Mouse (Mus musculus): ENCODE measurements at regions not wholly inside any gene's neighbourhood (a gene's known extent, or its start where the extent isn't known, plus 50 kb on each side); places are given as distances from the start of the nearest gene placed in this dataset.

DNA sequence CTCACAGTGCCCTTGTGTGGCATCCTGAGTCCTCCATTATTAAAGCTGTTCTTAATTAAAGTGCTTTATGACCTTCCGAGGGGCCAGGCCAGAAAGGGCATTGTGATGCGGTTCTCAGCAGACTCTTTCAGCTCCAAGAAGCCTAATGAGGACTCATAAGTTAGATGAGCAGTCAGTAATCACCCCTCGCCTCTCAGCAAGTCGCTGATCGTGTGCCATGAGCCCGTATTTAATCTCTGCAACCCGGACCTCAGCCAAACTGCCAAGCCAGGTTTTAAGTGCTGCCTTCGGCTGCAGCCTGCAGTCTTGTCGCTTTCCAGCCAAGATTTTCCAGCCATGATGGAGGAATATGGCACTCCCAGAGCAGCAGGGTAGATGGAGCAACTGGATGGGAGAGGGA is 56.1 kb upstream of the Rbfox1 start:
- no peak for DNase-seq

- DNase-seq = no peak
Measured at GRCm38 (mm10) chr16:5823316-5823715, 61.8 kb upstream of the Rbfox1 start.

DNA sequence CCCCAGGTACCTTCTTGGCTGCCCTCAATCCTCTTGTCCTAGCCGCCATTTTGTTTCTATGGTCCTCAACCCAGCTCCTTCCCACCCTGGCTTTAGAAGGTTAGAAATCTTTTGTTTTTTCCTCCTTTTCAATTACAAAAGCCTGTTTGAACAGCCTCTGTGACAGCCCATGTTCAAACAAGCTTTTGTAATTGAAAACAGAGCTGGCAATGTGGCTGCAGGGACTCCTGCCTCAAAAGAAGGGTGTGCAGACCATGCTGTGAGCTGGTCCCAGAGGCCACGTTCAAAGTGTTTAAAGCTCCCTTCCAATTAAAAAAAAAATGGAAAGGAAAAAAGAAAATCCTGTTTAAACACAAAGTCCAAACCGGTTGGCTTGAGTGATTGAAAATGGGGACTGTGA is 68.0 kb upstream of the Rbfox1 start:
- no peak for DNase-seq

DNA sequence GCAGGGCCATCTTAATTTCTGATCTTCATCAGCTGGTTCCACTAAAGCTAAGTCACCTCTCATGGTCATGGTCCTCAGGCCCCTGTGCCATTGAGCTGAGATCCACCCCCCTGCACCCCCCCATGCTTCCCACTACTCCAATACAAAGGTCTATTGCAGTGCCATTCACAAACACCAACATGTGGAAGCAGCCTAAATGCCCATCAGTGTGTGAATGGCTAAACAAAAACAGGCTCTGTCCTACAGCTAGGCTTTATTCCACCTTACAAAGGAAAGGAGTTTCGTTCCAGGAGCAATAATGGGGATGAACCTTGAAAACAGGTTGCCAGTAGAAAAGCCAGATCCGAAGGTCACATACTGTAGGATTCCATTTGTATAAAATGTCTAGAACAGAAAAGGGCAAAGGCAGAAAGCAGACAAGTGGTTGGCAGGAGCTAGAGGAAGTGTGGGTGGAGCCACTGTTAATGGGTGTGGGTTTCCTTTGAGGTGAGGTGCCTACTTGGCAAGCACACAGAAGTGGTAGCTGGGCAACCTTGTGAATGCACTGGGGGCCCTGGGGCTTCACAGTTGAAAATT is 72.8 kb upstream of the Rbfox1 start:
- no peak for DNase-seq

GRCm38 (mm10) chr16:5811654-5811992 is 73.5 kb upstream of the Rbfox1 start:
- no peak for DNase-seq

- no peak for DNase-seq
Measured at GRCm38 (mm10) chr16:5810986-5811653, 74.0 kb upstream of the Rbfox1 start.

- DNase-seq = no peak
Measured at GRCm38 (mm10) chr16:5798188-5798587, 87.0 kb upstream of the Rbfox1 start.

GRCm38 (mm10) chr16:5792216-5792615 is 92.9 kb upstream of the Rbfox1 start:
- DNase-seq = no peak

DNA sequence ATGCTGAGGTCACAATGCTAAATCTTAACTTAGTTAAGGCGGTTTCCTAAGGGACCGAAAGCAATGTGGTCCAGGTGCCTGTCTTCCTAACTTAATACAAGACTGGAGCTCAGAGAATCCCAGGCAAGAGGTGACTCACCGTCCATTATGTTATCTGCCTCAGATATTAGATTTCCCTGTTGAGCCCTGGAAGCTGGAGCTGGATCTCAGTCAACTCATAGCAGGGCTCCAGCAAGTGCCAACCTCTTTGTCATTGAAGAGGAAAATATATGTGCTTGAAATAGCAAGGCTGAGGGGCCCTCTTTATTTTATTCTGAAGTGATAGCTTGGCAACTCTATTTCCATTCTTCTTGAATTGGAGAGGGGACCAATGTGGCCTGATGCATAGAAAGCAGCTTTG is 95.0 kb upstream of the Rbfox1 start:
- DNase-seq = no peak

DNA sequence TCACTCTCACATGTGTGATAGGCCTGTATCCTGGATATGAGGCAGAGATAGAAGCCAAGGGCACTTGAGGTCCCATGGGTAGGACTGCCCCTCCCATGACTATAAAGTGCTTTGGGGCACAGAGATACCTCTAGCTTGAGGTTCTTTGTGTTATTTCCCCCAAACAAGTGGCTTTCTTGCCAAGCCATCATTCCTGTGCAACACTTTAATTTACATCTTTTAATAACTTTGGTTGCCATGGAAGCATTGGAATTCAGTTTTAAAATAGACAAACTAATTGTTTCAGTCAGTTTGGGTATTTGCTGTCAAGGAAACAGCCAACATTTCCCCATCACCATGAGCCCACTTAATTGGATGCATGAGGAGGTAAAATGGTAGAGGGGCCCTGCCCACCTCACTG is 97.9 kb upstream of the Rbfox1 start:
- DNase-seq = no peak

GRCm38 (mm10) chr16:5766771-5767421 is 118.3 kb upstream of the Rbfox1 start:
- no peak for DNase-seq

DNA sequence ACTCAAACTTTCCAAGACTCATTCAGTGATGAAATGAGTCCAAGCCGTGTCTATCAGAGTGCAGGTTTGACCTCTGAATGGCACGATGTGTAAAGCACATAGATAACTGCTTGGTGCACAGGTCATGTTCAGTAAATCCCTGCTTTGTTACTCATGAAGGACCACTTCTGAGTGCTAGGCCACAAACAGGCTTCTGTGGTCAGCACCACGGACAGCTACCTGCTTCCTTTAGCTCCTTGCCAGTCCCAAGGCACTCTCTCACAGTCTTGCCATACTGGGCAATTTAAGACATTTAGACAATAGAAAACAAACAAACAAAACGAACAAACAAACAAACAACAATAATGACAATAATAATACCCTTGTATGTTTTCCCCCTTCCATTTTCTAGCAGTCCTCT is 120.0 kb upstream of the Rbfox1 start:
- no peak for DNase-seq

- no peak for DNase-seq
Measured at GRCm38 (mm10) chr16:5760821-5761220, 124.3 kb upstream of the Rbfox1 start.

DNA sequence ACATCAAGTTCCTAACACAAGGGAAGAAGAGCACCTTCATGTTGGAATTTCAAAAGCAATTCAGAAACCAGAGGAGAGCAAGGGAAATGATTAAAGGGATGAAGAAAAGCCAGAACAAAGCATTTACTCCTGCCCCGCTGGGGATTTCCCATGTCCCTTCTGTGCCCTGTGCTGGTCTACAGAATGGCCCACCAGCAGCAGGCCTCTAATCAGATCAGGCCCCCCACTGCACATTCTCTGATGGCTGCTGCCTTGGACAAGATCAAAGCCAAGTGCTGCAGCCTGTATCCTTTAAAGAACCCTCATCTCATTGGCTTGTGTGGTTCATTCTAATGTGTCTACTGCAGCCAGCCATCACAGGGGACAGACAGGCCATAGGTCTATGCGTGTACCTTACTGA is 126.1 kb upstream of the Rbfox1 start:
- no peak for DNase-seq

- no peak for DNase-seq
Measured at GRCm38 (mm10) chr16:5742716-5743507, 142.2 kb upstream of the Rbfox1 start.

DNA sequence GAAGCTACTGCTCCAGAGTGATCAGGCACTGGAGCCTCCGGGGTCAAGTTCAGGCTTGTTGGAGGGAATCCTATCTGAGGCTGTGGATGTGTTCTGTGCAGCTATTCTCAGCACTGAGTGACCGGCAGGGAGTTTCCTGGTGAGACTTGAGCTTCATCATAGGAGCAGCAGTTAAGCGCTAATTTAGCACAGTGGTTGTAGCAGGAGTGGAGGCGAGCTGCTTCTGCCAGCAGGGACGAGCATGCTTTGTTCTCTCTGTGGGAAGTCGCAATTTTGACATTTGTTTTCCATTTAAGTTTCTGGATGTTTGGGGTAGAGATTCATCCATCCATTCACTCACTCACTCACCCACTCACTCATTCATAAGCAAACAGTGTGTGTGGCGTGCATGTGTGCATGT is 144.4 kb upstream of the Rbfox1 start:
- DNase-seq = no peak

DNA sequence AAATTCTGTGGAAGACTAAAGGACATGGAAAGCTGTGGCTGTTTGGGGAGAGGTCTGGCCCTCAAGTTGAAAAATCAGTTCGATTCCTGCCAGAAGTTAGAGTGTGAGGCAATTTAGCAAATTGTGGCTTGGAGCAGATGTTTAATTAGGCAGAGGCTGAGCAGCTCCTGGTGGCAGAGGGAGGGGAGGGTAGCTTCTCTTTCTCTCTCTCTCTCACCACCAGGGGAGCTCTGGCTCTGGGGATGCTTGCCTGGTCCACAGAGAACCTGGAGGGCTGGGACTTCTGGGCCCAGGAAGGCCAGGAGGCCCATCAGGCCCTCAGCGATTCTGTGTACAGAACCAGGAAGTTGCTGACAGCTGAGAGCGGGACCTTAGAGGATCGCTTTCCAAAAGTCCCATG is 151.5 kb upstream of the Rbfox1 start:
- no peak for DNase-seq

DNA sequence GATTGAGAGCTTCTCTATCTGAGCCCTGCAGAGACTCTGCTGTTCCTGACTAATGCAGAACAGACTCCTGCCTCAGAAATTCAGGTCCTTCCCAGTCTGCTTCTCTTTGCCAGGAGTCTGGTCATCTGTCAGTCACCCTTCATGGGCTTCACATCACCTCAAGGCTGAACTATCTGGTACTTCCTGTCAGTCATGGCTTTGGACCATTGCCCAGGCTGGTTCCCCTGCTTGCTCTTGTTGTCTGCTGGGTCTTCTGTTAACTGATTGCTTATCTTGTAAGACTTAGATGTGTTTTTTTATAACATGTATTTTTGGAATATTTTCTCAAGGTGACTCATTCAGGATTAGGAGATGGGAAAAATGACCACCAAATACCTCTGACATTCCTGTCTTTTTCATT is 162.6 kb upstream of the Rbfox1 start:
- no peak for DNase-seq

- DNase-seq = no peak
Measured at GRCm38 (mm10) chr16:5713476-5713875, 171.7 kb upstream of the Rbfox1 start.

DNA sequence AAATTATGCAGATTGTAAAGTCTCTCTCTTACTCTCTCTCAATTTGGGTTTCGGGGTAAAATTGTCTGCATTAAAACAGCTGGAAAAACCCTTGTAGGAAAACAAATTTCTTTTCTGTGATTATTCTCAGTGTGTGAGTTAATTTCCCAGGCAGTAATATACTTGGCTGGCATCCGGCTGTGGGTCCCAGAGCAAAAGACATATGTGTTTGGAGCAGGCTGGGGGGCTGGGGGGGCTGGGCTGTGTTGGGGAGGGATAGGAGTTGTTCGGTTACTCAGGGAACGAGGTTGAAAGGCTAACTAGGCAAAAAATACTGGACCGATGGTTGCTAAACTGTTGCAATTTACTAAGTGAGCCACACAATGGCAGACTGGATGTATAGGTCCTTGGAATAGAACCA is 175.3 kb upstream of the Rbfox1 start:
- DNase-seq = no peak

- DNase-seq = no peak
Measured at GRCm38 (mm10) chr16:5700731-5701255, 184.4 kb upstream of the Rbfox1 start.

- DNase-seq = no peak
Measured at GRCm38 (mm10) chr16:5688322-5688721, 196.8 kb upstream of the Rbfox1 start.

GRCm38 (mm10) chr16:5673372-5673960 is 211.7 kb upstream of the Rbfox1 start:
- DNase-seq = no peak

Measured in thymus, postnatal 25 days (tissue).